Mouse (Mus musculus) heart, postnatal 0 days (tissue): ENCODE measurements around the gene Ccdc88c. TPM values are rescaled to one million over a fixed set of nuclear protein-coding genes. Genes with fewer than 3 reads are reported as not detected.

Source experiments
- ATAC-seq: fragments of 200-750 bp; cut with Nextera tagmentation; 2 replicates; pipeline ENCODE4 v1.8.0; 2017; ENCODE audit warnings: low read depth, moderate number of reproducible peaks, moderate library complexity; ENCODE audit not compliant: insufficient read depth
- DNase-seq: peaks from one replicate; pipeline ENCODE4 v3.0.0-alpha.2; 2016; ENCODE audit warnings: low spot score
- H3K27ac ChIP-seq: fragments of 300-500 bp; sonication (generic); 2 replicates; pipeline ENCODE4 v1.5.1; 2014; ENCODE audit warnings: low read depth, mild to moderate bottlenecking
- H3K27me3 ChIP-seq: fragments of 300-500 bp; sonication (generic); 2 replicates; pipeline ENCODE4 v1.6.1; 2014; ENCODE audit warnings: low read length, mixed read lengths; ENCODE audit not compliant: control insufficient read depth, insufficient read depth
- H3K36me3 ChIP-seq: fragments of 300-500 bp; sonication (generic); replicated peaks from 2 replicates; pipeline ENCODE4 v1.6.1; 2014; ENCODE audit warnings: low read length, mixed read lengths; ENCODE audit not compliant: control insufficient read depth, insufficient read depth
- H3K4me1 ChIP-seq: fragments of 300-500 bp; sonication (generic); 2 replicates; pipeline ENCODE4 v1.6.1; 2014; ENCODE audit warnings: antibody characterized with exemption; ENCODE audit not compliant: control insufficient read depth, insufficient read depth
- H3K4me2 ChIP-seq: fragments of 300-500 bp; sonication (generic); 2 replicates; pipeline ENCODE4 v1.6.1; 2014; ENCODE audit warnings: low read depth, mild to moderate bottlenecking, low read length, moderate library complexity
- H3K4me3 ChIP-seq: fragments of 300-500 bp; sonication (generic); 2 replicates; pipeline ENCODE4 v1.5.1; 2014; ENCODE audit warnings: low read depth, low read length
- H3K9ac ChIP-seq: fragments of 300-500 bp; sonication (generic); replicated peaks from 2 replicates; pipeline ENCODE4 v1.6.1; 2014; ENCODE audit warnings: low read depth, low read length, mixed read lengths
- H3K9me3 ChIP-seq: fragments of 300-500 bp; sonication (generic); replicated peaks from 2 replicates; pipeline ENCODE4 v1.6.1; 2016; ENCODE audit warnings: low read length; ENCODE audit not compliant: control insufficient read depth
- CTCF ChIP-seq: IDR thresholded peaks from 2 replicates; pipeline ENCODE4 v1.5.1; 2016; ENCODE audit warnings: antibody characterized with exemption, control low read depth, low read depth
- EP300 ChIP-seq: IDR thresholded peaks from 2 replicates; pipeline ENCODE4 v1.6.1; 2016; ENCODE audit warnings: antibody characterized with exemption, low read depth
- WGBS: fragments of 180-500 bp; shearing (Covaris S2); extraction: QIAGEN DNeasy Blood & Tissue Kit; methylation state at CpG from one replicate; pipeline ENCODE4 v1.1.7; 2014; 5-methylcytosine and 5-hydroxymethylcytosine counted together
- polyA plus RNA-seq: library from polyadenylated mRNA; unstranded; fragments of >200 nt; fragmentation: Nextera tagmentation; extraction: Ambion mirVana; gene quantifications from 2 replicates; pipeline ENCODE4 v1.2.1, GENCODE M21; 2015
- total RNA-seq: library from RNA; depleted of rRNA; stranded (reverse); fragments of >200 nt; gene quantifications from 2 replicates; pipeline ENCODE4 v1.2.3, GENCODE M21; 2014; ENCODE audit warnings: low replicate concordance

Gene Ccdc88c
- total and polyA plus RNA-seq, 2 experiments from 2014 or later: 1.6 to 4.7 TPM

- WGBS: 84% methylated on average over 5 of the region's 5 CpGs
- Histone ChIP-seq H3K4me2 (peak overlapping the region; percentile 71; the same call in 1 of the 2 replicates), H3K27me3 (peaks cover 15% of the 10 kb centered on the region; the same call in 1 of the 2 replicates), H3K9me3 (no peaks in the 10 kb centered on the region), H3K36me3 (no peaks in the 10 kb centered on the region), H3K27ac (no peak overlapping the region), H3K4me3 (no peak overlapping the region), H3K4me1 (peaks cover 6% of the 10 kb centered on the region; the same call in 1 of the 2 replicates), H3K9ac (no peak overlapping the region)
- DNase-seq (no peak), ATAC-seq (no peak)
- TF ChIP-seq CTCF: no peak
- no peak for TF ChIP-seq EP300
These were observed 122.0 kb downstream of the Ccdc88c start for GRCm38 (mm10) chr12:100906861-100907260.

- H3K4me2 ChIP-seq: no peak overlapping the region
- H3K27me3 ChIP-seq: peaks cover 33% of the 10 kb centered on the region; the same call in 1 of the 2 replicates
- ATAC-seq: no peak
- H3K9ac ChIP-seq: no peak overlapping the region
- no peak overlapping the region for H3K27ac ChIP-seq
- no peaks in the 10 kb centered on the region for H3K9me3 ChIP-seq
- no peak for DNase-seq
- WGBS: 89% methylated on average over 9 of the region's 9 CpGs
- no peak overlapping the region for H3K4me3 ChIP-seq
- H3K4me1 ChIP-seq: peaks cover 6% of the 10 kb centered on the region; the same call in 1 of the 2 replicates
- H3K36me3 ChIP-seq: no peaks in the 10 kb centered on the region
- TF ChIP-seq CTCF (no peak), EP300 (no peak)
These were observed 125.1 kb downstream of the Ccdc88c start for GRCm38 (mm10) chr12:100903761-100904160.

GRCm38 (mm10) chr12:100901386-100901785, 127.5 kb downstream of the Ccdc88c start:
- H3K9me3 ChIP-seq: no peaks in the 10 kb centered on the region
- no peak overlapping the region for H3K4me2 ChIP-seq
- no peaks in the 10 kb centered on the region for H3K4me1 ChIP-seq
- no peak overlapping the region for H3K9ac ChIP-seq
- H3K27ac ChIP-seq: no peak overlapping the region
- TF ChIP-seq CTCF (no peak), EP300 (no peak)
- peaks cover 33% of the 10 kb centered on the region for H3K27me3 ChIP-seq
- ATAC-seq (no peak), DNase-seq (no peak)
- H3K36me3 ChIP-seq: no peaks in the 10 kb centered on the region
- H3K4me3 ChIP-seq: no peak overlapping the region
- 67% methylated on average over 6 of the region's 6 CpGs for WGBS

- Histone ChIP-seq H3K4me2 (no peak overlapping the region), H3K27ac (no peak overlapping the region), H3K4me1 (no peaks in the 10 kb centered on the region), H3K9me3 (no peaks in the 10 kb centered on the region), H3K9ac (no peak overlapping the region), H3K27me3 (peaks cover 33% of the 10 kb centered on the region), H3K4me3 (no peak overlapping the region), H3K36me3 (no peaks in the 10 kb centered on the region)
- TF ChIP-seq EP300 (no peak), CTCF (no peak)
- ATAC-seq (no peak), DNase-seq (no peak)
- 76% methylated on average over 6 of the region's 6 CpGs for WGBS
These were observed 128.0 kb downstream of the Ccdc88c start for GRCm38 (mm10) chr12:100900901-100901300.

GRCm38 (mm10) chr12:100899111-100899640, 129.7 kb downstream of the Ccdc88c start:
- Histone ChIP-seq H3K9ac (no peak overlapping the region), H3K27me3 (peaks cover 33% of the 10 kb centered on the region), H3K27ac (no peak overlapping the region), H3K4me2 (peak overlapping the region; percentile 62), H3K4me1 (no peaks in the 10 kb centered on the region), H3K9me3 (no peaks in the 10 kb centered on the region), H3K36me3 (no peaks in the 10 kb centered on the region), H3K4me3 (peak overlapping the region; percentile 32)
- peak; percentile 20; the same call in 1 of the 2 replicates for ATAC-seq
- no peak for TF ChIP-seq EP300
- no peak for TF ChIP-seq CTCF
- no peak for DNase-seq
- WGBS: 2% methylated on average over 30 of the region's 30 CpGs
